Mouse (Mus musculus): ENCODE measurements around the gene Plek. TPM values are rescaled to one million over a fixed set of nuclear protein-coding genes. Genes with fewer than 3 reads are reported as not detected.
A peak's percentile ranks its signal among the peaks of the same experiment; 100 is the strongest.

Gene Plek
- total and polyA plus RNA-seq, 3 experiments, result 166 to 354 (median 223) TPM

DNA sequence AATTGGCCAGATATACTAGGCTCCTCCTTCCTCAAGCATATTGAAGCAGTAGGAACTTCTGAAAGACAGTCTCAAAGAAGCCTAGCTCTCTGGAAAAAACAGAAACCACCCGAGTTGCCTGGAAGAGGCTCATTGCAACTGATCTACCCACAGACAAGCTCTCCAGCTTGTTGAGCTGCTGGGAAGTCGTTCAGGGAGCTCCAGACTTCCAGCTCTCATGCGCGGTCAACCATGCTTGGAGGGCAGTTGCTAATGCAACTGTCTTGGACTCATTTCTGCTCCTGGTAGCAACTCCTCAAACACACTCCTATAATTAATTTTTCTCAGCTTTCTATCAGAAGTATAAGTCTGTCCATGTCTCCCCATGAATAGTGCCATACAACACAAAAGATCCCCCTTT, 109.2 kb downstream of the Plek start:
- H3K27ac ChIP-seq (ENCODE audit: insufficient read depth, low read depth), result no peak overlapping the region
- H3K4me3 ChIP-seq (replicated peaks in 1 of 3; ENCODE audit: low read depth in 2 of 3, low read length in 2 of 3, poor library complexity in 1 of 3), result no peak overlapping the region
- TF ChIP-seq JUN (IDR thresholded peaks at IDR 0.05; ENCODE audit: insufficient read depth, low read depth, low read length) (no peak), POLR2AphosphoS2 (IDR thresholded peaks at IDR 0.05; ENCODE audit: low read depth, low read length) (no peak), JUND (conservative IDR thresholded peaks at IDR 0.05; ENCODE audit: low read depth, low read length) (no peak), MYC (IDR thresholded peaks at IDR 0.05; ENCODE audit: low read depth, low read length) (no peak), UBTF (IDR thresholded peaks at IDR 0.05; ENCODE audit: low read depth, low read length) (no peak), RCOR1 (conservative IDR thresholded peaks at IDR 0.05; ENCODE audit: low read depth, low read length) (no peak), MAZ (IDR thresholded peaks at IDR 0.05; ENCODE audit: low read depth, low read length) (no peak), NRF1 (IDR thresholded peaks at IDR 0.05; ENCODE audit: low read depth, low read length) (no peak), SMC3 (IDR thresholded peaks at IDR 0.05; ENCODE audit: low read depth, low read length) (no peak), RAD21 (IDR thresholded peaks at IDR 0.05; ENCODE audit: low read depth, low read length) (no peak), EP300 (IDR thresholded peaks at IDR 0.05; ENCODE audit: low read length) (no peak), SIN3A (IDR thresholded peaks at IDR 0.05; ENCODE audit: low read length) (no peak), GABPA (IDR thresholded peaks at IDR 0.05; ENCODE audit: insufficient replicate concordance, low read depth, low read length) (no peak), HCFC1 (IDR thresholded peaks at IDR 0.05; ENCODE audit: low read depth, low read length) (no peak), MAFK (IDR thresholded peaks at IDR 0.05; ENCODE audit: insufficient replicate concordance, low read length) (no peak), E2F4 (IDR thresholded peaks at IDR 0.05; ENCODE audit: insufficient replicate concordance, low read depth, low read length) (no peak), ZMIZ1 (IDR thresholded peaks at IDR 0.05; ENCODE audit: low read depth, low read length) (no peak), USF2 (conservative IDR thresholded peaks at IDR 0.05; ENCODE audit: low read depth, low read length) (no peak), MAX (IDR thresholded peaks at IDR 0.05; ENCODE audit: low read length) (no peak), ZKSCAN1 (IDR thresholded peaks at IDR 0.05; ENCODE audit: borderline replicate concordance, low read depth, low read length) (no peak)
- peaks cover 2 to 63% of the 10 kb centered on the region in 2 experiments for H3K4me1 ChIP-seq (ENCODE audit: control insufficient read depth in 1 of 2, insufficient read depth in 2 of 2)
- H3K36me3 ChIP-seq (replicated peaks in 1 of 2; ENCODE audit: control insufficient read depth in 1 of 2, insufficient read depth in 1 of 2, low read length in 1 of 2), result peaks cover 0 to 3% of the 10 kb centered on the region in 2 experiments
- H3K27me3 ChIP-seq (replicated peaks), result no peaks in the 10 kb centered on the region
- no peak overlapping the region for H3K4me2 ChIP-seq (ENCODE audit: insufficient read depth, low read depth, poor library complexity, severe bottlenecking)
- no peak for DNase-seq (ENCODE audit: extremely low read depth)
- no peaks in the 10 kb centered on the region for H3K9me3 ChIP-seq (replicated peaks; ENCODE audit: low read length)
- H3K9ac ChIP-seq (ENCODE audit: insufficient read depth, low read depth), result no peak overlapping the region
- H3K79me2 ChIP-seq (replicated peaks; ENCODE audit: control insufficient read depth, extremely low read depth, insufficient read depth, poor library complexity, severe bottlenecking), result no peaks in the 10 kb centered on the region
- in situ Hi-C loops (cut with MboI; ENCODE audit: low pct_ligation_motif_present, low pct_unique_long_range_greater_than_20kb, low sequenced_read_pairs), result loop anchor here (25.0 kb wide), 1 partner anchor 206 kb away; no protein-coding TSS in a partner anchor
- dilution Hi-C loops (cut with MboI; ENCODE audit: extremely low pct_ligation_motif_present, extremely low pct_unique_long_range_greater_than_20kb, low sequenced_read_pairs), result no loop called here

GRCm38 (mm10) chr11:16941973-16942452, 110.2 kb downstream of the Plek start:
- no peak for DNase-seq (ENCODE audit: extremely low read depth)
- in situ Hi-C loops (cut with MboI; ENCODE audit: low pct_ligation_motif_present, low pct_unique_long_range_greater_than_20kb, low sequenced_read_pairs) (loop anchor here (25.0 kb wide), 1 partner anchor 205 kb away; no protein-coding TSS in a partner anchor), dilution Hi-C loops (cut with MboI; ENCODE audit: extremely low pct_ligation_motif_present, extremely low pct_unique_long_range_greater_than_20kb, low sequenced_read_pairs) (no loop called here)
- H3K9ac ChIP-seq (ENCODE audit: insufficient read depth, low read depth), result no peak overlapping the region
- no peaks in the 10 kb centered on the region for H3K27me3 ChIP-seq (replicated peaks)
- peaks cover 2 to 54% of the 10 kb centered on the region in 2 experiments for H3K4me1 ChIP-seq (ENCODE audit: control insufficient read depth in 1 of 2, insufficient read depth in 2 of 2)
- H3K9me3 ChIP-seq (replicated peaks; ENCODE audit: low read length), result no peaks in the 10 kb centered on the region
- H3K27ac ChIP-seq (ENCODE audit: insufficient read depth, low read depth), result no peak overlapping the region
- no peak overlapping the region for H3K4me3 ChIP-seq (replicated peaks in 1 of 3; ENCODE audit: low read depth in 2 of 3, low read length in 2 of 3, poor library complexity in 1 of 3)
- TF ChIP-seq ETS1 (conservative IDR thresholded peaks at IDR 0.05; ENCODE audit: low read depth, low read length) (no peak), MXI1 (IDR thresholded peaks at IDR 0.05; ENCODE audit: low read depth, low read length) (0 out of 2 replicates have a peak, but pooled peaks have one; percentile 9), BHLHE40 (IDR thresholded peaks at IDR 0.05; ENCODE audit: low read depth, low read length) (no peak)
- no peak overlapping the region for H3K4me2 ChIP-seq (ENCODE audit: insufficient read depth, low read depth, poor library complexity, severe bottlenecking)
- peaks cover 0 to 3% of the 10 kb centered on the region in 2 experiments for H3K36me3 ChIP-seq (replicated peaks in 1 of 2; ENCODE audit: control insufficient read depth in 1 of 2, insufficient read depth in 1 of 2, low read length in 1 of 2)
- no peaks in the 10 kb centered on the region for H3K79me2 ChIP-seq (replicated peaks; ENCODE audit: control insufficient read depth, extremely low read depth, insufficient read depth, poor library complexity, severe bottlenecking)

All from CH12.LX (cell line).